Mouse (Mus musculus): Measurements from ENCODE around the gene Ankfn1. TPM values are rescaled to one million over a fixed set of nuclear protein-coding genes. Genes with fewer than 3 reads are reported as not detected.
A peak's percentile ranks its signal among the peaks of the same experiment; 100 is the strongest.

Gene Ankfn1
- polyA plus RNA-seq, 1 experiment from 2014 or later, result not detected

DNA sequence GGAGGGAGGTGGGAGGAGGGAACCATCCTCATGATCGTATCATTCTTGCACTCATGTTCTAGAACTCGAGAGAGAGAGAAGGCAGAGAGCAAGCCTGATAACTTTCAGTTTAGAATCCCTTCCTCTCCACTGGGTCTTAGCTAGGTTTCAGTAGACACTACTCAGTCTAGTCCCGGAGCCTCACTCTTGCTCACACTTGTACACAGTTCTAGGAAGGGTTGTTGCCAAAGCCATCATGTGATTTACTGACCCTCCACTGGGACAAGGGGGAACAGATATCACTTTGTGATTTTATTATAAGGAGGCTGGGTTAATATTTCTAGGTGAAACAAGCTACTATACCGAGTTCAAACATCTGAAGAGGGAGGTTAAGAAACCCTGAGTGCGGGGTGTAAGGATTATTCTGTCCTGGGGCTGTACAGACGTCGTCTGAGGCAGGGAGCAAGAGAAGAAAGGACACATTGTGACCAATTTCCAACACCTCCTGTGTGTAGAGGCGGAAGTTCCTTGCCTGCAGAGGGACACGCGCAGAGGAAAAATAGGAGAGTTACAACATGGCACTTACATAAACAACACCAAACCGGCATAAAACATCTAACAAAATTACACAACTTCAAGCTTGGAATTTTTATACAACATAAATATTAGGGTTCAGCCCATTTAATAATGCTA lies 356.6 kb downstream of the Ankfn1 start:
- in situ Hi-C loops (cut with MboI; ENCODE audit: low pct_unique_long_range_greater_than_20kb), result loop anchor here (10.0 kb wide), 1 partner anchor 294 kb away; no protein-coding TSS in a partner anchor
- H3K27me3 ChIP-seq, result no peaks in the 10 kb centered on the region
- ChIA-PET CTCF (no interaction called here), POLR2A (no interaction called here)
- DNase-seq (ENCODE audit: low read depth, low spot score) (no peak), ATAC-seq (no peak)
- TF ChIP-seq CTCF (IDR thresholded peaks at IDR 0.05), result no peak

DNA sequence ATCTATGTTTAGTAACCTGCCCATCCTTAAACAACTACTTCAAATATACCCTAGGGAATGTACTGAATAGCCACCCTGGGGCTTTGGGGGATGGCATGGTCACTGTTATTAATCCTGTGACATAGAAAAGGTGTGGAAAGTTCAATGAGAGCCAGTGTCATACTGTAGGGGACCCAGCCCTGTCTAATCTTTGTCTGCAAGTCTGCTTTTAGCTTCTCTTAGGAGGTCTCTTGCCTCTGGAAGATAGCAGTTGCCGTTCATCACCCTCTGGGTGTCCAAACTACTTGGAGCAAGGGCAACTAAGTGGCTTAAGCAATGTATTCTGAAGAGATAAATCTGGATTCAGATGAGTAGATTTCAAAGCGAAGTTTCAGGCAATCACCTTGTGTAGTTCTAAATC lies 357.6 kb downstream of the Ankfn1 start:
- ATAC-seq (no peak), DNase-seq (ENCODE audit: low read depth, low spot score) (no peak)
- ChIA-PET POLR2A (no interaction called here), CTCF (no interaction called here)
- no peaks in the 10 kb centered on the region for H3K27me3 ChIP-seq
- no peak for TF ChIP-seq CTCF (IDR thresholded peaks at IDR 0.05)
- in situ Hi-C loops (cut with MboI; ENCODE audit: low pct_unique_long_range_greater_than_20kb), result loop anchor here (10.0 kb wide), 2 partner anchors 255 to 295 kb away; no protein-coding TSS in a partner anchor

DNA sequence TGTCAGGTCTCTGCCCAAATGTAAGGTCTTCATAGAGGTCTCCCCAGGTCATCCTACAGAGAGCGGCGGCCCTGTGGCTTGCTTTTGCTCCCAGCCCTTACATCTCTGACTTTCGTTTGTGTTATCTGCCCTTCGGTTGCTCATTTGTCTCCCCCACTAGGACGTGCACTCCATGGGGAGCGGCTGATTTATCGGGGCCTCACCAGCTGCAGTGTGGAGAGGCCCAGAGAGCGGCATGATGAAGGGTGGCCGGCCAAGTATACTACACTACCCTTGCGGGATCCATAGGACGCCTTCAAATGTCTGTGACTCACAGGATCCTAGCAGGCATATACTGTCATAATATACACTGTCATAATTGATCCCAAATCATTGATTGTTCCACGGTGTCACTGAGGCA lies 358.8 kb downstream of the Ankfn1 start:
- ATAC-seq (no peak), DNase-seq (ENCODE audit: low read depth, low spot score) (no peak)
- in situ Hi-C loops (cut with MboI; ENCODE audit: low pct_unique_long_range_greater_than_20kb), result loop anchor here (10.0 kb wide), 1 partner anchor 254 kb away; no protein-coding TSS in a partner anchor
- ChIA-PET POLR2A (no interaction called here), CTCF (no interaction called here)
- no peaks in the 10 kb centered on the region for H3K27me3 ChIP-seq
- TF ChIP-seq CTCF (IDR thresholded peaks at IDR 0.05), result no peak

DNA sequence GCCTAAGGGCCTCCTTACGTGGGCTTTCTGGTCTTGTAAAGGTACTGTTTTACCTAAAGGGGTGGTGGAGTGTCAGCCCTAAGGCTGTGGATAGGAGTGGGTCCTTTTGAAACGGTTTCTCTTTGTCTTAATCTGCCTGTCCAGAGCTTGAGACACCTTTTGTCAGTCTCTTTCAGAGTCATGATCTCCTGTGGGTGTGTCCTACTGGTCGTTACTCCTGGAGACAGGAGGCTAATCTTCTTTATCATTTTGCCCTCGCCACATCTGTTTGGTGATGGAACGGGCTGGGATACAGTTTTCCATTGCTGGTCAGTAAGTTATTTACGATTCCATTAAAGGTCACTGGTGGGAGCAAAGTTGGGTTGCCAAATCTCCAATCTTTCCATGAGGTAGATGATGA lies 360.7 kb downstream of the Ankfn1 start:
- CTCF ChIA-PET, result no interaction called here
- in situ Hi-C loops (cut with MboI; ENCODE audit: low pct_unique_long_range_greater_than_20kb), result loop anchor here (10.0 kb wide), 1 partner anchor 252 kb away; no protein-coding TSS in a partner anchor

DNA sequence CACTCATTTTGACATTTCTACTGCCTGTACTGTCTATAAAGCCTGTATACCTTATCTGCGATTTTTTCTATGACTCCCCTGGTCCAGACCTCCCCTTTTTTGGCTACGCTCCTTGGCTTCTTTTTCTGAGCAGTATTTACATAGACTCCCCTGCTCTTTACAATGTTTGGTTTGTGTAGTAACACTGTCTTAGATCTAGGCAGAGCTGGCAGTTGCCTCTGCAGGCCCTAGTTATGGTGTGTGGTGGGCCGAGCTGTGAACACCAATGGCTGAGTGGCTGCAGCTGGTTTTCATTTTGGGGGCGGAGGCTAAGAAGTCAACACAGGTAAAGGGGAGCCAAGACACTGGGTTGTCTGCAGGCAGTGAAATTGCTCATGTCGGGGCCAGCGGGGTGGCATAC lies 368.7 kb downstream of the Ankfn1 start:
- POLR2A ChIA-PET, result no interaction called here
- DNase-seq (ENCODE audit: low read depth, low spot score) (no peak), ATAC-seq (no peak)
- H3K27me3 ChIP-seq, result peaks cover 3% of the 10 kb centered on the region
- CTCF ChIA-PET, result no interaction called here
- TF ChIP-seq CTCF (IDR thresholded peaks at IDR 0.05), result no peak
- in situ Hi-C loops (cut with MboI; ENCODE audit: low pct_unique_long_range_greater_than_20kb), result no loop called here

More for the DNA sequence above, 360.7 kb downstream of the Ankfn1 start:
- DNase-seq (ENCODE audit: low read depth, low spot score), result no peak
- peaks cover 3% of the 10 kb centered on the region for H3K27me3 ChIP-seq
- no peak for ATAC-seq
- POLR2A ChIA-PET, result no interaction called here
- TF ChIP-seq CTCF (IDR thresholded peaks at IDR 0.05), result no peak

- TF ChIP-seq CTCF (IDR thresholded peaks at IDR 0.05), result peak; percentile 70
- peaks cover 4% of the 10 kb centered on the region for H3K27me3 ChIP-seq
- ATAC-seq (no peak), DNase-seq (ENCODE audit: low read depth, low spot score) (no peak)
- ChIA-PET POLR2A (no interaction called here), CTCF (no interaction called here)
- in situ Hi-C loops (cut with MboI; ENCODE audit: low pct_unique_long_range_greater_than_20kb), result no loop called here
These were observed 373.0 kb downstream of the Ankfn1 start for GRCm38 (mm10) chr11:89404489-89404888.

DNA sequence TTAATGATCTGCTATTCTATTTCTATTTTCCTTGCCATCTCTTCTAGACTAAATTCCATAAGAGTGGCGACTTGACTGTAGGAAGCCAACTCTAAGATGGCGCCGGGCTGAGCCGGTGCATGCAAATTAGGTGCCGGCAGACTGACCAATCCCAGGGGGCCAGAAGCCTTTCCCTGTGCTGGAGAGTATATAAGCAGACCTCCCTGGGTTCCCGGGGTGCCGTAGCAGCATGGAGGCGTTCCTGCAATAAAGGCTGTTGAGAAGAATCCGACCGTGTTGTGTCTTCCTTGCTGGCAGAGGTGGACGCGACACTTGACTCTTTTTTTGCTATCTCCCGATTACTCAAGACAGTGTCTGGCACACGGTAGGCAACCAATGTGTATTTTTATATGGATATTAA lies 374.0 kb downstream of the Ankfn1 start:
- ChIA-PET POLR2A (no interaction called here), CTCF (no interaction called here)
- no peak for DNase-seq (ENCODE audit: low read depth, low spot score)
- in situ Hi-C loops (cut with MboI; ENCODE audit: low pct_unique_long_range_greater_than_20kb), result no loop called here
- ATAC-seq, result no peak
- peaks cover 4% of the 10 kb centered on the region for H3K27me3 ChIP-seq
- TF ChIP-seq CTCF (IDR thresholded peaks at IDR 0.05), result no peak

GRCm38 (mm10) chr11:89388851-89389250 lies 388.6 kb downstream of the Ankfn1 start:
- POLR2A ChIA-PET, result no interaction called here
- ATAC-seq, result no peak
- no peak for TF ChIP-seq CTCF (IDR thresholded peaks at IDR 0.05)
- in situ Hi-C loops (cut with MboI; ENCODE audit: low pct_unique_long_range_greater_than_20kb), result no loop called here
- CTCF ChIA-PET, result no interaction called here
- peaks cover 12% of the 10 kb centered on the region for H3K27me3 ChIP-seq
- no peak for DNase-seq (ENCODE audit: low read depth, low spot score)

DNA sequence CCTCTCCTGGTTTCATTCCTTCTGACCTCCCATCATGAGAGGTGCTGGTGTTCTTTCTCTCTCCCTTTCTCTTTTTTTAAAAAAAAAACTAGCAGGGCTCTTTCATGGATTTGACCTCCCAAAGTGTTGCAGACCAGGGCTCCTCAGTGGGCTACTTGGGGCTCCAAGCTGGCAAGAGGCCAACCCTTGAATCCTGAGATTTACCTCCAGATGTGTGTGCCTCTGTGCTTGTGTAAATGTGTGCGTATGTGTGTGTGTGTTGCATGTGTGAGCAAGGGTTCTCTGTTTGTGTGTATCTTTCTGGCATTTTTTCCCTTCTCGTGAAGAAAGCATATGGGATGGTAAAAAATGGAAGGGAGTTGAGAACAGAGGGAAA lies 394.8 kb downstream of the Ankfn1 start:
- ChIA-PET POLR2A (no interaction called here), CTCF (no interaction called here)
- no peak for ATAC-seq
- H3K27me3 ChIP-seq, result peaks cover 5% of the 10 kb centered on the region
- in situ Hi-C loops (cut with MboI; ENCODE audit: low pct_unique_long_range_greater_than_20kb), result no loop called here
- no peak for TF ChIP-seq CTCF (IDR thresholded peaks at IDR 0.05)
- no peak for DNase-seq (ENCODE audit: low read depth, low spot score)

DNA sequence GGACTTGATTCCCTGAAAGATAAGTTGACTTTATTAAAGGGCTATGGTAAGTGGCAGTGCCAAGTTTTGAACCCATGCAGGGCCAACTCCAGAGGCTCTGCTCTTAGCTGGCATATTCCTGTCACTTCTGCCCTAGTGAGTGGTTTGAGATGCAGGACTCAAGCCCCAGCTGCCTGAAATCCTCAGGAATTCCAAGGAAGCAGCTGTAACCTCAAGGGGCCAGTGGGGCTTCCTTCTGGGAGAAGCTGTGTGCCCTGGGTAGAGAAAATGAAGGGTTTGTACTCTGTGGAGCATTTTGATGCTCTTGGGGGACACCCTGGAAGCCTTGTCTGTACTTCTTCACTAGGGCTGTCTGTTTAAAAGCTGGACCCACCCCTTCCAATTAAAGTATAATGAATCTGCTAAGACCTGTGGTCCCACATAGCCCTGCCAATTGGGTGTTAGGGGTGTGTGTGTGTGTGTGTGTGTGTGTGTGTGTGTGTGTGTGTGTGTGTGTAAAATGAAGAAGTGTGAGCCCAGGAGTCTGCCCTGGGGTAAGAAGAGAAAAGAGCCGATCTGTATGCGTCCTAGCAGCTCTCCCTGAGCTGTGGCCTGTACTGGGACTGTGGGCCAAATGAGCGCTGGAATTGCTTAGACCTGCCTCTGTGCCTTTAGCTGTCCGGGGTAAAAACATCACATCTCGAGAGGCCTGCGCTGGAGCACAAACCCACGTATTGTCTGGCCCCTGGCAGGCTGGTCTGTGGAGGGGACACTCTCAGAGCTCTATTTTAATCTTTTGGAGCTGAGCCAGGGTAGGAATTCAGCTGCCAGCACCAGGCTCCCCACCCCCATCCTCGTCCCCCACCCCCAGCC lies 395.4 kb downstream of the Ankfn1 start:
- DNase-seq (ENCODE audit: low read depth, low spot score), result no peak
- peaks cover 5% of the 10 kb centered on the region for H3K27me3 ChIP-seq
- no peak for ATAC-seq
- ChIA-PET CTCF (interaction anchor here (1.6 kb wide), 1 partner anchor 15 kb away, joined by 4 read pairs; no protein-coding TSS in a partner anchor), POLR2A (interaction anchor here (0.7 kb wide), 1 partner anchor 55 kb away, joined by 4 read pairs; no protein-coding TSS in a partner anchor)
- in situ Hi-C loops (cut with MboI; ENCODE audit: low pct_unique_long_range_greater_than_20kb), result no loop called here
- no peak for TF ChIP-seq CTCF (IDR thresholded peaks at IDR 0.05)

GRCm38 (mm10) chr11:89370941-89371340 lies 406.5 kb downstream of the Ankfn1 start:
- no peak for TF ChIP-seq CTCF (IDR thresholded peaks at IDR 0.05)
- CTCF ChIA-PET, result no interaction called here
- H3K27me3 ChIP-seq, result no peaks in the 10 kb centered on the region
- POLR2A ChIA-PET, result no interaction called here
- no peak for ATAC-seq
- DNase-seq (ENCODE audit: low read depth, low spot score), result no peak
- in situ Hi-C loops (cut with MboI; ENCODE audit: low pct_unique_long_range_greater_than_20kb), result no loop called here
